Mouse (Mus musculus) CD4-positive, CD25-positive, alpha-beta regulatory T cell, adult 9 weeks (primary cell): ENCODE results near the gene Ogfod1. TPM values are rescaled to one million over a fixed set of nuclear protein-coding genes. Genes with fewer than 3 reads are reported as not detected.

Experiments
- polyA plus RNA-seq: library from polyadenylated mRNA; unstranded; fragments of 100-300 nt; shearing (Covaris generic); gene quantifications from one replicate; pipeline ENCODE4 v1.2.1, GENCODE M21; 2017

Gene Ogfod1
- polyA plus RNA-seq, result 20.7 TPM

DNA sequence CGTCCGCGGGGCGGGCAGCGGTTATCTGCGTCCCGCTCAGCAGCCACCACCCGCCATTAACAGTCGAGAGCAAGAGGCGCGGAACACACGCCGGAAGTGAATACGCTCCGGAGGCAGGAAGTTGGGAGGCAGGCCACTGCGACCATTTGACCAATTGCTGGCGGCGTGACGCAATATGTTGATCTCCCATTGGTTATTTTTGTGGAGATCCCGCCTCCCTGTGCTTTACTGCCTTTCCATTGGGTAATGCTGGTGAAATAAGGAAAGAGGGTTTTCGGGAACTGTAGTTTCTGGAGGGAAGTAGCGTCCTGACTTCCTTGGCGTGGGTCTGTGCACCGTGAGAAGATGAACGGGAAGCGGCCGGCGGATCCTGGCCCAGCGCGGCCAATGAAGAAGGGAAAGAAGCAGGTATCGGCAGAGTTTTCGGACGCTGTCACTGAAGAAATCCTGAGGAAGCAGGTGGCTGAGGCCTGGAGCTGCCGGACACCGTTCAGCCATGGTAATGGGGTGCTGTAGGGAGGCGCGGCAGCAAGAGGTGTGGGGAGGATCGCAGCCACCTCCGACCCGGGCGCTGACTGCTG is at the start of gene Ogfod1, which contains the start of gene Nudt21:
Gene Ogfod1 (plus strand): TSS at position 255 of the 581 bp plus-strand sequence.
Gene Nudt21 (minus strand): TSS at position 88 of the 581 bp plus-strand sequence.

DNA sequence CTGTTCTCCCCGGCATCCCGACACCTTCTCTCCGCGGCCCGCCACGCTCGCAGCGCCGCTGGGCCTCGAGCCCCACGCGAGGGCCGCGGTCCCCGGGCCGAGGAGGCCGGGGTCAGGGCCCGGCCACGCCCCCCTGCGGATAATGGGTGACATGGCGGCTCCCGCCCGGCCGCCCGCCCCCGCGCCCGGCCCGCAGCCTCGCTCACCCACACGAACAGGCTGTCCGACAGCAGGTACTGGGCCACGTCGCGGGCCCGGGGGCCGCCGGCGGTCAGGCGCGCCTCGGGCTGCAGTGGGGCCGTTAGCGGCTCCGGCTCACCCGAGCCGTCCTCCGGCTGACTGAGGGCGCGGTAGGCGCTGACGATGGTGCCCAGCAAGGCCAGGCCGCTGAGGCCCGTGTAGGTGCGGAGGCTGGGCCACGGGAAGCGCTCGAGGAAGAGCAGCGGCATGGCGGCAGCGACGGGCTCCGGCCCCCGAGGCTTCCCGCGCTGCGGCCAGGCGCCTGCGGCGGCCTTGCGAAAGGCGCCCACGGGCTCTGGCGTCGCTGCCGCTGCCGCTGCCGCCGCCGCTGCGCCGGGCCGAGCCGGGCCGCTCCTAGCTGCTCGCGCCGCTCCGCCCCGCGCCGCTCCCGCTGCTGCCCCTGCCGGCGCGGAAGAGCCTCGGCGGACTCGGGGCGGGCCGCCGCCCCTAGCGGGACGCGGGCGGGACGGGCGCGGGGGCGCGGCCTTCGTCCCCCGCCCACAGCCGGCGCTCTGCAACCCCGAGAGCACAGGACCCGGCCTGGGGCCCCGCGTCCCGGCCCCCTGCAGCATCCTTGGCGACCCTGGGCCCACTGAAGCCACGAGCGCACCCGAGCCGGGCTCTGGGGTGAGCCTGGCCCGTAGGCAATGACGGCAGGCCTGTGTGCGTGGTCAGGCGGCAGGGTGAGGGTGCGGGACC is 24.7 kb upstream of the Ogfod1 start, which contains the start of gene Amfr:
Gene Amfr (minus strand): TSS at position 830 of the 939 bp plus-strand sequence.

GRCm38 (mm10) chr8:94098081-94098974 is 61.3 kb downstream of the Ogfod1 start, which contains the start of gene Bbs2:
Gene Bbs2 (minus strand): TSS chr8:94098928.

Other genes starting within 250 kb of the Ogfod1 start
- gene Gnao1, start 227.2 kb upstream of the Ogfod1 start, polyA plus RNA-seq, result not detected
- gene Amfr, start 24.4 kb upstream of the Ogfod1 start, polyA plus RNA-seq, result 13.7 TPM
- gene Nudt21, start 167 bp upstream of the Ogfod1 start, polyA plus RNA-seq, result 116 TPM
- 12.2 TPM for gene Bbs2, start 61.7 kb downstream of the Ogfod1 start, polyA plus RNA-seq
- gene Mt4, start 100.0 kb downstream of the Ogfod1 start, polyA plus RNA-seq, result not detected
- gene Mt3, start 115.4 kb downstream of the Ogfod1 start, polyA plus RNA-seq, result not detected
- gene Mt2, start 135.5 kb downstream of the Ogfod1 start, polyA plus RNA-seq, result not detected
- gene Mt1, start 141.9 kb downstream of the Ogfod1 start, polyA plus RNA-seq, result 3.2 TPM
- gene Nup93, start 177.4 kb downstream of the Ogfod1 start, polyA plus RNA-seq, result 51.7 TPM